Mouse (Mus musculus) left cerebral cortex, adult 2 months (tissue): ENCODE measurements at regions not wholly inside any gene's neighbourhood (a gene's known extent, or its start where the extent isn't known, plus 50 kb on each side); places are given as distances from the start of the nearest gene placed in this dataset.
A peak's percentile ranks its signal among the peaks of the same experiment; 100 is the strongest.

ENCODE experiments used
- DNase-seq, 2 experiments: peaks; one replicate each; pipeline ENCODE4 v3.0.0; 2021 to 2022; ENCODE audit warnings: low spot score in 2 of 2, mixed read lengths in 1 of 2; ENCODE audit errors: extremely low spot score in 1 of 2
- H3K27ac ChIP-seq: fragments of 200-600 bp; 2 replicates; pipeline ENCODE4 v1.8.1; 2022
- H3K4me3 ChIP-seq: fragments of 200-600 bp; 2 replicates; pipeline ENCODE4 v1.8.1; 2022
- CTCF ChIP-seq: fragments of 200-600 bp; IDR thresholded peaks from 2 replicates; pipeline ENCODE4 v1.8.1; 2022; ENCODE audit warnings: antibody characterized with exemption, mild to moderate bottlenecking, moderate library complexity
- intact Hi-C: fragments of 180-260 bp; cut with DNase I; formaldehyde crosslinking; loops from one replicate; pipeline ENCODE4 v1.15.1; 2025

- TF ChIP-seq CTCF, result no peak
Observed at GRCm38 (mm10) chr5:119550916-119551315, 119.6 kb upstream of the Tbx3 start.

GRCm38 (mm10) chr5:119553469-119553868 lies 117.0 kb upstream of the Tbx3 start:
- DNase-seq, result peak; percentile 33 to 35
- intact Hi-C loops, result no loop called here
- Histone ChIP-seq H3K27ac (no peak overlapping the region), H3K4me3 (no peak overlapping the region)
- no peak for TF ChIP-seq CTCF

More at GRCm38 (mm10) chr5:119550916-119551315, 119.6 kb upstream of the Tbx3 start:
- no peak for DNase-seq
- Histone ChIP-seq H3K27ac (no peak overlapping the region), H3K4me3 (no peak overlapping the region)
- intact Hi-C loops, result no loop called here

DNA sequence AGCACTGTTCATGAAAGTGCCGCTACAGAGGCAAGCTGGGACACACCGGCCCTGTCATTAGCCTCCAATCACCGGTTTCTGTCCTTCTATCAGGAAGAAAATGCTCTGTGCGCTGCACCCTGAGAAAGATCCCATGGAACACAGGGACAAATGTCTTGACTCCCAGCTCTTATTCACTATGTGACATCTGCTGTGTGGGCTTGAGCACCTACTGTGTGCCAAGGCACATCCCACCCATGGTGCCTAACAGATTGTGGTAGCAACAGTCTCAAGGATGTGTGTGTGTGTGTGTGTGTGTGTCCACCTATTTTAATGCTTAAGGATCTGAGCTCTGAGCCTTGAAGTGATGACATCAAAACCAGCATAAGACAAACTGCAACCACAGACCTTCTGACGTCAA lies 113.4 kb upstream of the Tbx3 start:
- intact Hi-C loops, result no loop called here
- TF ChIP-seq CTCF, result no peak
- Histone ChIP-seq H3K27ac (no peak overlapping the region), H3K4me3 (no peak overlapping the region)
- no peak for DNase-seq

- DNase-seq, result no peak
- no peak overlapping the region for H3K4me3 ChIP-seq
- TF ChIP-seq CTCF, result no peak
- H3K27ac ChIP-seq, result no peak overlapping the region
- intact Hi-C loops, result no loop called here
Observed at GRCm38 (mm10) chr5:119559696-119560095, 110.8 kb upstream of the Tbx3 start.

DNA sequence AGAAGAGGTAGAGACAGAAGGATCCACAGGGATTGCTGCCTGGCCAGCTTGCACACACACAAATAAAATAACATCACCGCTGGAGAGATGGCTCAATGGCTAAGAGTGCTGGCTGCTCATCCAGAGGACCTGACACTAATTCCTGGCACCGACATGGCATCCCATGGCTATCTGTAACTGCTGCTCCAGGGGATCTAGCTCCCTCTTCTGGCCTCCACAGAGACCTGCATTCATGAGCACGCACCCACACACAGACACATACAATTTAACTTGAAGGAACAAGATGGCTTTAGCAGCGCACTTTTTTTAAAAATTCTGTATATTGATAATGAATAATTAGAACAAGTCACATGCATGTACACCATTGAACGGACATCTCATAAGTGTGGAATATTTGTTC lies 110.1 kb upstream of the Tbx3 start:
- intact Hi-C loops, result no loop called here

DNA sequence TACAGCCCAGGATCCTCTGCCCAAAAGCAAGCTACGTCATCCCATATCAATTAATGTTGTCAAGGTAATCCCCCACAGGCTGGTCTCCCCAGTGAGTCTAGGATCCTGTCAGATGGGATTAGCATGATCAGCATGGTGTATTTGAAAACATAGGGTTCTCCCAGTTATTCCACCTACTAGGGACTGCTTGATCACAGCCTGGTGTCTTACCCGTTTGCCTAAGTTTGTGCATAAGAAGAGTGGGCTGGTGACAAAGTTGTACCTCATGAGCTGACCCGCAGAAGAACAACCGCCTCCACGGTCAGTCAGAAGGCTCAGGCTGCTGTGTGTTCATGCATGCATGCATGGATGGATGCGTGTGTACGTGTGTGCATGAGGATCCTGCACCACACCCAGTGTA lies 108.9 kb upstream of the Tbx3 start:
- Histone ChIP-seq H3K27ac (no peak overlapping the region), H3K4me3 (no peak overlapping the region)
- no peak for TF ChIP-seq CTCF
- intact Hi-C loops, result no loop called here
- DNase-seq, result no peak

More for the DNA sequence above, 110.1 kb upstream of the Tbx3 start:
- H3K27ac ChIP-seq, result no peak overlapping the region
- no peak for DNase-seq
- no peak; the same call in 1 of the 2 replicates for TF ChIP-seq CTCF
- no peak overlapping the region for H3K4me3 ChIP-seq

DNA sequence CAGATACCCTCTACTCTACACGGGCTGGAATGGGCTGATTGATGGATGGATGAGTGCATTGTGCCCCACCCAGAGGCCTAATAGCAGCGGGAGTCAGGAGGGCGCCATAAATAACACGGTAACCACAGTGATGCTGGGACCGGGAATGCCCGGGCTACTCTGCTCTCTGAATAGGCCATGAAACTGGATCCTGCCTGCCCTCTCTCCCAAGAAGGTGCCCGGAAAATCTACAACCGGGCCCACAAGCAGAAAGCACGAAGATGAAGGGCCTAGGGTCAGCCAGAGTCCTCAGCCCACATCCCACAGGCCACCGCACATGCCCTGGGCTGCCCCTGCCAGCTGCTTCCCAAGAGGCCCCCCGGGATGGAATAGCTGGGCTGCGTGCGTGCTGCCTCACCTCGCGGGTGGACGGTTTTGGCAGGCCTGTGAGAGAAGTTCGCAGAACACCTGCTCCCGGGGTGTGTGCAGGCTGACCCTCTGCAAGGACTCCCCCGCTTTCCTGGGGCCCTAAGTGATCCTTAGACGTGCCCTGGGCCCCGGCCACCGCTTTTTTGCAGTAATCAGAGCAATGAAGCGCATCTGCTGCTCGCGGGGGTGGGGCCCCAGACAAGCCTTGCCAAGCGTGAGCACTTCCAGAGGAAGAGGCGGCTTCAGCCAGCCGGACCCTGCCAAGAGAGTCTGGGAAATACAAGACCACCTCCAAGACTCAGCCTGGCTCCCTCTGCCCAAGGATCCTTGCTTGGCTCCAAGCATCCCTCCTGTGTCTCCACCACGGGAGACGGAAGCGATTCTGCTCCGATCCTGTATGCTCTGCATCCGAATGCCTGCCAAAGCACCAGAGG lies 106.7 kb upstream of the Tbx3 start:
- no peak for DNase-seq
- Histone ChIP-seq H3K4me3 (no peak overlapping the region), H3K27ac (no peak overlapping the region)
- TF ChIP-seq CTCF, result no peak
- intact Hi-C loops, result no loop called here

DNA sequence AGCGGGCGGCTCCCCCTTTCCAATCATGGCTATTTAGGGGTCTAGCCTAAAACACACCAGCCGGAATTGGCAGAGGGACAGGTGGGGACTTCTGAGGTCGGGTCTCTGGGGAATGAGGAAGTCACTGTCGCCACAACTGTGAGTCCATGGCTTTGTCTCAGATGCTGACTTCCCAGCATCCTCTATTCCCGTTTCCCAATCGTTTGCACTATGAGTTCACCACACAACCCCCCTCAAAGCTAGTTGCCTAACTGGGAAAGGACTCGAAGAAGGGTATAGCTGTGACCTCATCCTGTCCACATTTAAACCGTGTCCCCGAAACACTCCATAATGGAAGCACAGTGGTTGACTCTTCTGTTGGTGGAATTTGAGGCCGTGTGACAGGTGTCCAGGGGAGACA lies 102.8 kb upstream of the Tbx3 start:
- Histone ChIP-seq H3K27ac (no peak overlapping the region), H3K4me3 (no peak overlapping the region)
- TF ChIP-seq CTCF, result no peak
- intact Hi-C loops, result no loop called here
- DNase-seq, result no peak

DNA sequence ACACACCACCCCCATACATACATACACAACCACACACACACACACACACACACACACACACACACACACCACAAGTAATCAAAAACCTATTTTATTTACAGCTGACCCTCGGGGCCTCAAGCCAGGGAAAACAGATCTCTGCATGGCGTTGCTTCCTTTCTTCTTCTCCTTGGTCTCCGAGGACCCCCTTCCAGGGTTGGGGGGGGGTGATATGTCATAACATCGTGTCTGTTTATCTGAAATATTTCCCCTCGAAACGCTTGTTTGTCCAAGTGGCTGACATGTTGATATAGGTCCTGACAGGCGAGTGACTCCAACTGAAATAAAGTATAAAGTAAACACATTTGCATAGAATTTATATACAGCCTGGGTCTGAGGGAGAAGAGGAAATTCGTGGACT lies 100.4 kb upstream of the Tbx3 start:
- DNase-seq, result no peak
- no peak for TF ChIP-seq CTCF

DNA sequence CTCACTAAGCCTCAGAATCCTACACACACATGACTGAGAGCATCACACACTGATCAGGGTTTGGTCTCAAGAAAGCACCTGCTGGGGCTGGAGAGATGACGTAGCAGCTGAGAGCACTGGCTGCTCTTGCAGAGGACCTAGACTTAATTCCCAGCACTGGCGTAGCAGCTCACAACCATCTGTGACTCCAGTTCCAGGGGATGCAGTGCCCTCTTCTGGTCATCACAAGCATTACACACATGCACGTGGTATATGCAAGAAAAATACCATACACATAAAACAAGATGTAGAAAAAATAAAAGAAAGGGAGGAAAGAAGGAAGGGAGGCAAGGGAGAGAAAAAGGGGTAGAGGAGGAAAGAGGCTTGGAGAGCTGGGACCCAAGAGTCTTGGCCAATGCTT lies 98.8 kb upstream of the Tbx3 start:
- peak; percentile 23 for TF ChIP-seq CTCF
- Histone ChIP-seq H3K4me3 (no peak overlapping the region), H3K27ac (no peak overlapping the region)
- intact Hi-C loops, result no loop called here
- DNase-seq, result no peak

More for the DNA sequence above, 100.4 kb upstream of the Tbx3 start:
- no peak overlapping the region for H3K27ac ChIP-seq
- no peak overlapping the region for H3K4me3 ChIP-seq
- intact Hi-C loops, result no loop called here

GRCm38 (mm10) chr5:119575124-119575523 lies 95.3 kb upstream of the Tbx3 start:
- intact Hi-C loops, result no loop called here
- Histone ChIP-seq H3K27ac (no peak overlapping the region), H3K4me3 (no peak overlapping the region)
- no peak for DNase-seq
- TF ChIP-seq CTCF, result no peak

DNA sequence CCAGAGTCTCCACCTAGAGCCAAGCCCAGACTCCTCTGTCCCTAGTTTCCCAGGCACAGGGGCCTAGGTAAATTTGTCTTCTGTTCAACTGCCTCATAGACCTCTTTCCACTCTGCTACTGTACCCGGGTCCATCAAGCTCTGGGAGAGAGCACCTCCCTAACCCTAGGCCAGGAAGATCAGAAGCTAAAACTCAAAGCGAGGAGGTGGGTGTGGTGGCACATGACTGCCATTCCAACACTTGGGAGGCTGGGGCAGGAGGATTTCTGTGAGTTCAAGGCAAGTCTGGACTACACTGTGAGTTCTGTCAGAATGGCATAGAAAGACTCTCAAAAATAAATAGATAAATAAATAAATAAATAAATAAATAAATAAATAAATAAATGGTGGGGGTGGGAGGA lies 91.2 kb upstream of the Tbx3 start:
- intact Hi-C loops, result no loop called here
- no peak for DNase-seq
- no peak overlapping the region for H3K4me3 ChIP-seq

DNA sequence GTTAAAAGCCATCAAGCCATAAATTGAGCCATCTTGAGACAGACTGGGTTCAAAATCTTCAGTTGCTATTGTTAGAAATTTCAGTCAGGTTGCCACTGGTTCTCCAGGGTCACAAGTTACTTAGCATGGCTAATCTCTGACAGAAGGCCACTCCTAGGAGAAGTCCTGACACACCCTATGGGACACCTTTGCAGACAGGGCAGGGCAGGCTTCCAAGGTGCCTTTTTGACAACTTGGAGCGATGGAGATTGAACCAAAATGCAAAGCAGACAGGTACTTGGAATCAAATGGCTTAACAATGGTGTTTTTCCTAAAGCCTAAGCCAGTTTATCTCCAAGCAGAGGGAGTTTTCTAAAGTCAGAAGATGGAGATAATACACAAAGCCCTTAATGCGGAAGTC lies 90.7 kb upstream of the Tbx3 start:
- no peak for TF ChIP-seq CTCF
- Histone ChIP-seq H3K27ac (no peak overlapping the region), H3K4me3 (no peak overlapping the region)
- intact Hi-C loops, result no loop called here
- no peak for DNase-seq

More for the DNA sequence above, 91.2 kb upstream of the Tbx3 start:
- no peak for TF ChIP-seq CTCF
- H3K27ac ChIP-seq, result no peak overlapping the region
